Mouse (Mus musculus) heart, embryonic 14.5 days (tissue): Measurements from ENCODE around the gene Sys1. TPM values are rescaled to one million over a fixed set of nuclear protein-coding genes. Genes with fewer than 3 reads are reported as not detected.

Experiments
- ATAC-seq: fragments of 200-750 bp; cut with Nextera tagmentation; 2 replicates; pipeline ENCODE4 v1.8.0; 2017; ENCODE audit warnings: low read depth, moderate TSS enrichment; ENCODE audit not compliant: insufficient number of reproducible peaks, insufficient read depth, low FRiP score
- H3K27ac ChIP-seq, 2 experiments: fragments of 200-500 bp in 1 of 2; fragments of 300-500 bp in 1 of 2; sonication (generic) in 1 of 2; replicated peaks in 1 of 2; 2 replicates each; pipeline ENCODE4 v1.5.1; 2012 to 2014; ENCODE audit warnings: low read depth in 2 of 2, low read length in 2 of 2, control low read depth in 1 of 2, mild to moderate bottlenecking in 1 of 2, mixed read lengths in 1 of 2; ENCODE audit not compliant: control insufficient read depth in 1 of 2, insufficient read depth in 1 of 2
- H3K27me3 ChIP-seq: fragments of 300-500 bp; sonication (generic); 2 replicates; pipeline ENCODE4 v1.6.1; 2014; ENCODE audit warnings: mild to moderate bottlenecking, low read length, control low read depth; ENCODE audit not compliant: control insufficient read depth, insufficient read depth
- H3K36me3 ChIP-seq: fragments of 300-500 bp; sonication (generic); 2 replicates; pipeline ENCODE4 v1.6.1; 2014; ENCODE audit warnings: mild to moderate bottlenecking, control low read depth, low read length, mixed read lengths; ENCODE audit not compliant: control insufficient read depth, insufficient read depth
- H3K4me1 ChIP-seq, 2 experiments: fragments of 200-500 bp in 1 of 2; fragments of 300-500 bp in 1 of 2; sonication (generic) in 1 of 2; 2 replicates each; pipeline ENCODE4 v1.6.1; 2012 to 2014; ENCODE audit warnings: low read length in 2 of 2, control low read depth in 1 of 2, mixed read lengths in 1 of 2; ENCODE audit not compliant: control insufficient read depth in 2 of 2, insufficient read depth in 2 of 2
- H3K4me2 ChIP-seq: fragments of 300-500 bp; sonication (generic); 2 replicates; pipeline ENCODE4 v1.6.1; 2014; ENCODE audit warnings: mild to moderate bottlenecking, low read length
- H3K4me3 ChIP-seq, 2 experiments: fragments of 200-500 bp in 1 of 2; fragments of 300-500 bp in 1 of 2; sonication (generic) in 1 of 2; 2 replicates each; pipeline ENCODE4 v1.5.1; 2012 to 2014; ENCODE audit warnings: low read length in 2 of 2, mild to moderate bottlenecking in 2 of 2, control low read depth in 1 of 2, low read depth in 1 of 2, moderate library complexity in 1 of 2; ENCODE audit not compliant: control insufficient read depth in 1 of 2, insufficient read depth in 1 of 2
- H3K9ac ChIP-seq: fragments of 300-500 bp; sonication (generic); 2 replicates; pipeline ENCODE4 v1.6.1; 2014; ENCODE audit warnings: mild to moderate bottlenecking, low read length
- H3K9me3 ChIP-seq: fragments of 300-500 bp; sonication (generic); 2 replicates; pipeline ENCODE4 v1.6.1; 2016; ENCODE audit warnings: low read length, control low read depth; ENCODE audit not compliant: control insufficient read depth
- WGBS: fragments of 180-500 bp; shearing (Covaris S2); extraction: QIAGEN DNeasy Blood & Tissue Kit; methylation state at CpG from one replicate; pipeline ENCODE4 v1.1.7; 2014; 5-methylcytosine and 5-hydroxymethylcytosine counted together
- polyA plus RNA-seq: library from polyadenylated mRNA; unstranded; fragments of >200 nt; fragmentation: Nextera tagmentation; extraction: Ambion mirVana; gene quantifications from 2 replicates; pipeline ENCODE4 v1.2.1, GENCODE M21; 2014

The Sys1 gene
- polyA plus RNA-seq, 1 experiment from 2014 or later = 47.6 TPM

DNA sequence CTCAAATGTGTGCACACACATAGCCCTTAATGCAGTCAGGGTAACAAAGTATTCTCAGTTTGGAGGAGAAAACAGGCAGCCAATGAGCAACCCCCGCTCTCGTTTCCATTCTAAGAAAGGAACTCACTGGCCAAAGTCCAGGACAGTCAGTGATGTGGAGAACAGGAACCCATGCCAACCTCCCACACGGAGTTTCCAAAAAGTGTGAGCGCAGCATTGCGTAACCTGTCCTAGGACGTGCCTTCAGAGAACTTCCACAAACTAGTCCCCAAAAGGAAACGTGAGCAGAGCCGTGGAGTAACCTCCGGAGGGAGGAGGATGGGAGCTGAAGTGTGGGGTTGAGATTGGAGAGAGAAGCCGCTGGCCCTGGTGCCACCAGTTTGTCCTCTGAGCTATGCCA, 1.9 kb upstream of the Sys1 start:
- H3K9ac ChIP-seq = no peak overlapping the region
- H3K27me3 ChIP-seq = no peaks in the 10 kb centered on the region
- peaks cover 38 to 56% of the 10 kb centered on the region in 2 experiments for H3K4me1 ChIP-seq
- 45% methylated on average over 10 of the region's 10 CpGs for WGBS
- no peak overlapping the region for H3K4me3 ChIP-seq
- peak overlapping the region; percentile 29 for H3K4me2 ChIP-seq
- peak overlapping the region; percentile 48 to 49 for H3K27ac ChIP-seq
- H3K36me3 ChIP-seq = no peaks in the 10 kb centered on the region
- peaks cover 5% of the 10 kb centered on the region; the same call in 1 of the 2 replicates for H3K9me3 ChIP-seq
- ATAC-seq = no peak

DNA sequence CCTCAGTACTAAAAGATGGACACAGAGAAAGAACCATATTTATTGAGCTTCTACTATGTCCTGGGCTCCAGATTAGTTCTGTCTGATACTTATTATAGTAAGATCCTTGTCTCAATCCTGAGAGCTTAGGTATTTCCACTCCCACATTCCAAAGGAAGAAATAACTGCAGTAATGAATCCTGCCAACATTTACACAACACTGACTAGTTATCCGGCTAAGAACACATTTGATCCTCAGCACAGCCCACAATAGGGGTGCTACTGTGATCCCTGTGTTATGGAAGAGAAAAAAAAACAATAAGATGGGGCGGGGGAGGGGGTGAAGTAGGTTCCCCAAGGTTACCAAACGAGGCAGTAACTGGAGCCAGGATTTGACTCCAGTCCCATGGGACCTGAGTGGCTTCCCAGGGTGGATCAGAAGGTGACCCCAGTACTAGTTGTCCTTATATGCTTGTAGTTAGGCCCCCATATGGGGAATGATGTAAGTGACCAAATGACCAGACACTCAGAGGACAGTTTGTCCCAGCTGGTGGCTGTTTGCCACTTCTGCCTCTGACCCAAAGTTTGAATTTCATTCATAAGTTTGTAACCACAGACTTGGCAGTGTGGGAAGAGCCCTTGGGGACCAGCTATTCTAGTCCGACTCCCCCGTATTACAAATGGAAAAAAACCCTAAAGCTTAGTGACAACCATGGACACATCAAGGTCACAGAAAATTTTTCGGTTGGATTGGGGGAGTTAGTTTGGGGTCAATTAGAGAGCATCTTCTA, 1.2 kb upstream of the Sys1 start:
- Histone ChIP-seq H3K4me1 (peaks cover 38 to 54% of the 10 kb centered on the region in 2 experiments), H3K27ac (peak overlapping the region in 1 of 2 experiments; percentile 48; a peak in 2 of 4 replicates), H3K36me3 (no peaks in the 10 kb centered on the region), H3K27me3 (no peaks in the 10 kb centered on the region), H3K4me2 (peak overlapping the region; percentile 29; the same call in 1 of the 2 replicates), H3K4me3 (no peak overlapping the region), H3K9ac (no peak overlapping the region), H3K9me3 (no peaks in the 10 kb centered on the region)
- 68% methylated on average over 6 of the region's 6 CpGs for WGBS
- ATAC-seq = no peak

DNA sequence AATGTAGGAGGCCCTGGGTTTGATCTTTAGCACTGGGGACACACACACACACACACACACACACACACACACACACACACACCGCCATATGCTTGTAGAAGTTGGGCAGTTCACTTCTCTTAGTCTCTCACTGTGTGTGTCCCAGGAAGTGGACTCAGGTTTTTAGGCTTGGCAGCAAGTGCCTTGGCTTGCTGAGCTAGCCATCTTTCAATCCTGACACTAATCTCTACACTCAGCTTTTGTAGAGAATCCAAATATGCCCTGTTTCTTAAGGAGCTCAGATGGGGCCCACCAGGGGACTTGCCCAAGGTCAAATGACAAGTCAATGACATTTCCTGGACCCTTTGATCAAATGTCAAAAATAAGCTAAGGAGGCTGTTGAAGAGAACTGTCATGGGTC, 351 bp upstream of the Sys1 start:
- H3K36me3 ChIP-seq = no peaks in the 10 kb centered on the region
- WGBS = 79% methylated on average over 1 of the region's 1 CpGs
- ATAC-seq = no peak
- no peaks in the 10 kb centered on the region for H3K9me3 ChIP-seq
- no peaks in the 10 kb centered on the region for H3K27me3 ChIP-seq
- H3K4me1 ChIP-seq = peaks cover 38 to 54% of the 10 kb centered on the region in 2 experiments
- no peak overlapping the region for H3K4me2 ChIP-seq
- no peak overlapping the region for H3K27ac ChIP-seq
- no peak overlapping the region for H3K4me3 ChIP-seq
- H3K9ac ChIP-seq = no peak overlapping the region

DNA sequence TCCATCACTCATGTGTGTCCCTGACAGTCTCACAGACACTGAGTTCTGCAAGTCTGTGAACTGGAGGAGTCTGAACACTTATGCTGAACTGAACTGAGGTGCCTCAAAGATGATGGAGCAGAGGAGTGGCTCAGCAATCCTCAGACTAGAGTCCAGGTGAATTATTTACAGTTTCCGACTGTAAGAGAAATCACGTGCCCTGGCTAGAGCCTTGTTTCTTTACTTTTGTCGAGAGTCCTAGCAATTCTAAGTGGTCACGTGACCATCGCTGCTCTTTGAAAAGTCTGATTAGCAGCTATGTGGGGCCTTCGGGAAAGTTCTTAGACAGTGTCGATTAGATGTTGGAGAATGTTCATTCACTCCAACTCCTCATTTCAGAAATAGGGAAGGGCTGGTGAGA, 1.2 kb downstream of the Sys1 start:
- Histone ChIP-seq H3K36me3 (peaks cover 5% of the 10 kb centered on the region), H3K4me1 (peaks cover 30 to 45% of the 10 kb centered on the region in 2 experiments), H3K4me3 (no peak overlapping the region), H3K27ac (no peak overlapping the region), H3K9me3 (no peaks in the 10 kb centered on the region), H3K27me3 (no peaks in the 10 kb centered on the region), H3K4me2 (no peak overlapping the region), H3K9ac (no peak overlapping the region)
- ATAC-seq = no peak
- 54% methylated on average over 7 of the region's 7 CpGs for WGBS

DNA sequence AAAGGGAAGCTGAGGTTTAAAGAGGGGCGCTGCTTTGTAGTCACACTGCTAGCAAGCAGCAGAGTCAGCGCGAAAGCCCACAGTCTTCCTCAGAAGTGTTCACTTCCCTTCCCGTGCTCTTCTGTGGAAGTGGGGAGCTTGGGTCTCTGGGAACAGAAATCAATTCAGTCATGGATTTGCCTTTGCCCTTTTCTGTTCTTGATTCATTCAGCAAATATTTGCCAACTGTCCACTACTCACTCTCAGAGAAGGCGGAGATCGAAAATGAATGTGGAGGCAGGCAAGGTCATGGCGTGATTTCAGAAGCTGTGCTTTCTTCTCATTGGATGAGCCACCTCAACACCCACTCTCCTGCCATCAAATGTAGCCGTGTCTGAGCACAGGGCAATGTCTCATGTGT, 1.8 kb downstream of the Sys1 start:
- Histone ChIP-seq H3K36me3 (peaks cover 11% of the 10 kb centered on the region), H3K4me1 (peaks cover 25 to 39% of the 10 kb centered on the region in 2 experiments), H3K9ac (no peak overlapping the region), H3K4me3 (no peak overlapping the region), H3K4me2 (no peak overlapping the region), H3K27me3 (no peaks in the 10 kb centered on the region), H3K9me3 (no peaks in the 10 kb centered on the region), H3K27ac (no peak overlapping the region)
- WGBS = 84% methylated on average over 8 of the region's 8 CpGs
- ATAC-seq = no peak

DNA sequence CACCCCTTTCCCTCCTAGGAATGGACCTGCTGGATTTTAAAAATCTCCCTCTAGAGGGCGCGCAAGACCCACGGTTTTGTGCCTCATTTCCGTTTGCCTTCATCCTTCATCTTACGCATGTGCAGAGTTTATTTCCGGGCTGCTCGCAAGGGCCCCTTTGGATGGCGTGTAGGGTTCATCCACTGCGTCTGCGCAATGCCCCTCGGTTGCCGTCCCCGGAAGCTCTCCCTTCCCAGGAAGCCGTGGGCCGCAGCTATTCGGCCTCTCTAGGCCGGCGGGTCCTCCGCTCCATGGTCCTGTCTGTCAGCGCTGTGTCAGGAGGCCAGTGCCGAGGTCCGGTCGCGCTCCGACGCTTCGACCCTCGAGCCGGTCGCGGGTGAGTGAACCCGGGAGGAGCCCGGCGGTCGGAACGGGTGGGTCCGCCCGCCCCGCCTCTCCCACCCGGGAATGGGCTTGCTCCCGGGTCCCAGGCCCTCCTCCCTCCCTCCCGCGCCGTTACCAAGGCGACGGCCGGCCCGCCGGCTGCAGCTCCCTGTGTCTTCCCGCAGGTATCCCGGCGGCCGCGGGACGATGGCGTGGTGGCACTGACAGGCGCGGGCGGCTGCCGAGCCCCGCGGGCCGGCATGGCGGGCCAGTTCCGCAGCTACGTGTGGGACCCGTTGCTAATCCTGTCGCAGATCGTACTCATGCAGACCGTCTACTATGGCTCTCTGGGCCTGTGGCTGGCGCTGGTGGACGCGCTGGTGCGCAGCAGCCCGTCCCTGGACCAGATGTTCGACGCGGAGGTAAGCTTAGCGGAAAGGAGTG, 4.2 kb downstream of the Sys1 start, which contains the start of gene Gm20458:
Gene Gm20458, plus strand, starts transcription at position 223 of the 807 bp plus-strand sequence.
- Histone ChIP-seq H3K27ac (peak within 1 kb of the TSS in 1 of 2 experiments; percentile 59; a peak in 3 of 4 replicates), H3K9me3 (no peaks in the 10 kb centered on the region), H3K9ac (peak within 1 kb of the TSS; percentile 75), H3K4me1 (peaks cover 9 to 15% of the 10 kb centered on the region in 2 experiments), H3K4me3 (peak within 1 kb of the TSS; percentile 71 to 79), H3K36me3 (peaks cover 35% of the 10 kb centered on the region), H3K27me3 (no peaks in the 10 kb centered on the region), H3K4me2 (peak within 1 kb of the TSS; percentile 84)
- peak; percentile 98 for ATAC-seq
- under 1% methylated on average over 75 of the region's 79 CpGs for WGBS

DNA sequence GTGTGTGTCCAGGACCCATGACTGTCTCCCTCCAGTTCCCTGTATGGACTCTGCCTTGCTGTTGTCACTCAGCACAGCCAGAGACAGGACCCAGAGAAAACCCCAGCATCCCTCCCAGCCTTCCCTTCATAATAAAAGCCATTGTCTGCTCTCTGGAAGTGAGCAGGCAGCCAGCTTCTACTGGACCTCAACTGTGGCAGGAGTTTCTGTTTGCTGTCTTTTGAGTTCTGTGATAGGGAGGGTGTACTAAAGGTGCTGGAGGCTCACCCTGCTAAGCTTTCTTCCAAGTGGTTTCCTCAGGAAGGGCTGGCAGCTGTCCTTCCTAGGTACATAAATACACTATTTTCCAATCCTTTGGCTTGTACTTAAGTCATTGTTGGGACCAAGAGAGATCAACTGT, 8.4 kb downstream of the Sys1 start:
- H3K36me3 ChIP-seq = peaks cover 55% of the 10 kb centered on the region
- H3K27ac ChIP-seq = no peak overlapping the region
- H3K4me2 ChIP-seq = no peak overlapping the region
- no peak overlapping the region for H3K9ac ChIP-seq
- no peaks in the 10 kb centered on the region for H3K9me3 ChIP-seq
- no peaks in the 10 kb centered on the region for H3K27me3 ChIP-seq
- no peak overlapping the region for H3K4me3 ChIP-seq
- no peak for ATAC-seq
- peaks cover 3 to 5% of the 10 kb centered on the region in 2 experiments; a peak in 3 of 4 replicates for H3K4me1 ChIP-seq
